ENCODE assay signal across 15 mouse cellular contexts in the genomic region with DNA sequence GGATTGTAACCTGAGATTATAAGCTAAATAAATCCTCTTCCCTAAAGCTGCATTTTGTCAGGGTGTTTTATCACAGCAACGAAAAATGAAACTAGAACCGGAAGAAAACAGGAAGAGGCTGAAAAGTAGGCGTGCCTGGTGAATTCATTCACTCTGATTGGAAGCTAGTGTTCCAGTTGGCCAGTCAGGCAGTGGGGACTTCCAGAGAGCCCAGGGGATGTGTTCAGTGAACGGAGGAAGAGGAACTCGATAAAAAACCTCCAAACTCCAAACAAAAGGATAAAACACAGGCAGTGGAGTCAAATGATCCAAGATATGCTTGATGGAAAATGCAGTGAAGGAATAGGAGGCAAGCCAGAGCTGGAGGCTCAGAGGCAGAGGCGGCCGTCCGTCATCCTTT.
DNase-seq lines count a peak whose midpoint lies in the region; ATAC-seq lines count a peak whose summit lies in the region.
"Had no signal": no experiment of that assay in that cellular context is flagged by ENCODE, and none has a peak within 500 bp of the region (broad histone marks: within the 10 kb centered on the region; RNA-seq: fewer than 3 reads in every experiment).

No protein-coding gene starts in this region.

- DNase-seq in gastrocnemius, postnatal 14 days, result peak; percentile 12
- DNase-seq in gastrocnemius, postnatal 4 days (ENCODE audit: low spot score in 2 of 2), result no peak
- peak; percentile 5 for DNase-seq in kidney, adult 18-20 months
- no peak for DNase-seq in kidney, adult 11 months
- DNase-seq in kidney, adult 9 months, result peak; percentile 10
- DNase-seq in kidney, postnatal 36 days, result peak; percentile 15 to 25
- DNase-seq in right cerebral cortex, postnatal 10 days (ENCODE audit: low spot score in 2 of 2), result no peak
- DNase-seq: adrenal gland, postnatal 25 days; cerebellum, adult 9-10 months; left cerebral cortex, postnatal 4 days; midbrain, embryonic 14.5 days; retina, postnatal 1 day; thymus, adult 2 months had no signal

- no peak for ATAC-seq in activated CD4-positive, CD25-positive, alpha-beta regulatory T cell, adult 4 months
- ATAC-seq: inflammation-experienced regulatory T-cells, adult 6 months had no signal

- intact Hi-C loops in gastrocnemius, postnatal 14 days (cut with DNase I; ENCODE audit: low total_unique reads), result no loop called here

Comparison
In these comparisons a context has a peak if more than half of its experiments do, and no peak if none do; other contexts are left out.
1. DNase-seq: peak in gastrocnemius, postnatal 14 days (single experiment), kidney, adult 18-20 months (single experiment), kidney, adult 9 months (single experiment) and kidney, postnatal 36 days (2 of 2); none in gastrocnemius, postnatal 4 days (0 of 2), kidney, adult 11 months (single experiment) and right cerebral cortex, postnatal 10 days (0 of 2).